Mouse (Mus musculus) stomach, postnatal 0 days (tissue): ENCODE measurements around the gene Mat2b. TPM values are rescaled to one million over a fixed set of nuclear protein-coding genes. Genes with fewer than 3 reads are reported as not detected.

ENCODE experiments used
- ATAC-seq: fragments of 200-750 bp; cut with Nextera tagmentation; 2 replicates; pipeline ENCODE4 v1.8.0; 2017; ENCODE audit not compliant: low FRiP score, low TSS enrichment
- DNase-seq: peaks from one replicate; pipeline ENCODE4 v3.0.0-alpha.2; 2016; ENCODE audit warnings: low spot score
- H3K27ac ChIP-seq: fragments of 300-500 bp; sonication (generic); replicated peaks from 2 replicates; pipeline ENCODE4 v1.5.1; 2014; ENCODE audit warnings: mild to moderate bottlenecking, control low read depth
- H3K27me3 ChIP-seq: fragments of 300-500 bp; sonication (generic); 2 replicates; pipeline ENCODE4 v1.6.1; 2014; ENCODE audit warnings: low read length; ENCODE audit not compliant: control insufficient read depth, insufficient read depth
- H3K36me3 ChIP-seq: fragments of 300-500 bp; sonication (generic); 2 replicates; pipeline ENCODE4 v1.6.1; 2014; ENCODE audit warnings: low read length, mixed read lengths; ENCODE audit not compliant: control insufficient read depth, insufficient read depth
- H3K4me1 ChIP-seq: fragments of 300-500 bp; sonication (generic); replicated peaks from 2 replicates; pipeline ENCODE4 v1.6.1; 2014; ENCODE audit warnings: antibody characterized with exemption; ENCODE audit not compliant: control insufficient read depth, insufficient read depth
- H3K4me2 ChIP-seq: fragments of 300-500 bp; sonication (generic); replicated peaks from 2 replicates; pipeline ENCODE4 v1.6.1; 2014; ENCODE audit warnings: low read depth, mild to moderate bottlenecking, control low read depth, moderate library complexity
- H3K4me3 ChIP-seq: fragments of 300-500 bp; sonication (generic); 2 replicates; pipeline ENCODE4 v1.5.1; 2014; ENCODE audit warnings: low read depth, low read length, control low read depth
- H3K9ac ChIP-seq: fragments of 300-500 bp; sonication (generic); 2 replicates; pipeline ENCODE4 v1.6.1; 2014; ENCODE audit warnings: mild to moderate bottlenecking, low read length, control low read depth, mixed read lengths
- H3K9me3 ChIP-seq: fragments of 300-500 bp; sonication (generic); 2 replicates; pipeline ENCODE4 v1.6.1; 2016; ENCODE audit warnings: low read length; ENCODE audit not compliant: control insufficient read depth
- CTCF ChIP-seq: IDR thresholded peaks from 2 replicates; pipeline ENCODE4 v1.5.1; 2016; ENCODE audit warnings: antibody characterized with exemption, low read depth, mild to moderate bottlenecking, moderate library complexity
- EP300 ChIP-seq: optimal IDR thresholded peaks from 2 replicates; pipeline ENCODE3; 2016; ENCODE audit warnings: antibody characterized with exemption
- WGBS: fragments of 180-500 bp; shearing (Covaris S2); extraction: QIAGEN DNeasy Blood & Tissue Kit; methylation state at CpG from one replicate; pipeline ENCODE4 v1.1.7; 2014; 5-methylcytosine and 5-hydroxymethylcytosine counted together
- polyA plus RNA-seq: library from polyadenylated mRNA; unstranded; fragments of >200 nt; fragmentation: Nextera tagmentation; extraction: Ambion mirVana; gene quantifications from 2 replicates; pipeline ENCODE4 v1.2.1, GENCODE M21; 2015

Mat2b gene
- polyA plus RNA-seq, 1 experiment from 2014 or later, result 87.4 TPM

DNA sequence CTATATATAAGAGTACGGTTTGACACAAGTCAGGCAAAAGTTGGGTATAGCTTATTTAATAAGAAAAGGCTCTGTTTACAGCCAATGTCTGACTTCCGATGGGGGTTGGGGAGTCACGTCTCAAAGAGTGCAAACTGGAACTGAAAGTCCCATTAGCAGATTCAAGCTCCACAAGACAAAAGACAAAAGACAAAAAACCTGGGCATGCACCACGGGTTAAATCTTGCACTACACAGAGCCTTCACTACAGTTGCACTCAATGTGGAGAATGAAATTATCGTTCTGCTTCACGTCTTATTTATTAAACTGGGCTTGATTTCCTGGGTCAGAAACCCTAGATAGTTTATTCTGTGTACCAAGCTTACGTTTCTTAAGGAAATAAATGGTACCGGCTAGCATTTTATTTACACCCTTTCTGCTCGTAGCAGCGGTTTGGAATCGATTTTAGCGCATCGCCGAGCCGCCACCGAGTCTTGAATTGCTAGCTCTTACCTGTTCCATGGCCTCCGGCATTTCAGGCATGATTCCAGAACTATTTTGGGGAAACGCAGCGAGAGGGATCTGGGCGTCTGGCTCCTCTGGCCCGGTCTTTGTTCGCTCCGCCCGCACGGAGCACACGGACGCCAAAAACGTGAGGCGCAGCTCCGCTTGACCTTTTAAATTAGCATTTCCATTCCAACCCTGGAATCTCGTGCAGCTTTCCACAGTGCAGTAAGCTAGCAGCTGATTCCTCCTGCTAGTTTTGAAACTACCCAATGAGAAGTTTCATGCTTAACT lies 504 bp downstream of the Mat2b start:
- H3K9ac ChIP-seq, result peak overlapping the region; percentile 67
- no peaks in the 10 kb centered on the region for H3K9me3 ChIP-seq
- peak; percentile 69 for DNase-seq
- H3K4me2 ChIP-seq, result peak overlapping the region; percentile 82
- H3K4me1 ChIP-seq, result 0 out of 2 replicates have a peak, but pooled peaks cover 5% of the 10 kb centered on the region
- peak overlapping the region; percentile 91 for H3K4me3 ChIP-seq
- ATAC-seq, result peak; percentile 27
- no peaks in the 10 kb centered on the region for H3K27me3 ChIP-seq
- no peaks in the 10 kb centered on the region for H3K36me3 ChIP-seq
- no peak for TF ChIP-seq CTCF
- no peak for TF ChIP-seq EP300
- H3K27ac ChIP-seq, result peak overlapping the region; percentile 98
- WGBS, result under 1% methylated on average over 31 of the region's 31 CpGs

DNA sequence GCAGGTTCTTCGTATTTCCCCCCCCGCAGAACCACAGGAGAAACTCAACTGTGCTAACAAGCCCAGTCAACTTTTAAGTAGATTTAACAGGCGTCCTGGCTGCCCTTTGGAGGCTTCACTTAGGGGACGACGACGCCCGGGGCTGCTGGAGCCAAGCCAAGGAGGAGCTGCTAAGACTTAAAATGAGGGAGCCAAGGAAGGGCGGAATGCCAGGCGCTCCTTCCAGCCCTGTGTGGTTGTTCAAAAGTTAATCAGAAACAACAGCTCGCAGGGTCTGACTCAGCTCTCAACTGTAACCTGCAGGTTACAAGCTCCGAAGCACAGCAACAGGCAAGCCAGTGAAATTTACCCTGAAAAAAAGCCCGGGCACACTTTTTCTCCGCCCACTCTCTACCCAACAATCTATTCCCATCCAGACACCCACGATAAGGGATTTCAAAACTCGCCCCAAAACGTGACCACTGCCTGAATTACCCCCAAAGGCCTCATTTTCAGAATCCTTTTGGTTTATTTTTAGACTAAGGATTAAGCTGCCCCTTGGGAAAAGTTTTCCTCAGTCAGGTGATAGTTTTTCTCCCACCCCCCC lies 1.5 kb downstream of the Mat2b start:
- TF ChIP-seq EP300 (no peak), CTCF (no peak)
- Histone ChIP-seq H3K9me3 (no peaks in the 10 kb centered on the region), H3K4me3 (peak overlapping the region; percentile 91), H3K9ac (peak overlapping the region; percentile 67), H3K27ac (peak overlapping the region; percentile 98), H3K27me3 (no peaks in the 10 kb centered on the region), H3K36me3 (no peaks in the 10 kb centered on the region), H3K4me1 (0 out of 2 replicates have a peak, but pooled peaks cover 5% of the 10 kb centered on the region), H3K4me2 (peak overlapping the region; percentile 82)
- ATAC-seq, result peak; percentile 70
- peak; percentile 76 for DNase-seq
- 0% methylated on average over 16 of the region's 16 CpGs for WGBS

DNA sequence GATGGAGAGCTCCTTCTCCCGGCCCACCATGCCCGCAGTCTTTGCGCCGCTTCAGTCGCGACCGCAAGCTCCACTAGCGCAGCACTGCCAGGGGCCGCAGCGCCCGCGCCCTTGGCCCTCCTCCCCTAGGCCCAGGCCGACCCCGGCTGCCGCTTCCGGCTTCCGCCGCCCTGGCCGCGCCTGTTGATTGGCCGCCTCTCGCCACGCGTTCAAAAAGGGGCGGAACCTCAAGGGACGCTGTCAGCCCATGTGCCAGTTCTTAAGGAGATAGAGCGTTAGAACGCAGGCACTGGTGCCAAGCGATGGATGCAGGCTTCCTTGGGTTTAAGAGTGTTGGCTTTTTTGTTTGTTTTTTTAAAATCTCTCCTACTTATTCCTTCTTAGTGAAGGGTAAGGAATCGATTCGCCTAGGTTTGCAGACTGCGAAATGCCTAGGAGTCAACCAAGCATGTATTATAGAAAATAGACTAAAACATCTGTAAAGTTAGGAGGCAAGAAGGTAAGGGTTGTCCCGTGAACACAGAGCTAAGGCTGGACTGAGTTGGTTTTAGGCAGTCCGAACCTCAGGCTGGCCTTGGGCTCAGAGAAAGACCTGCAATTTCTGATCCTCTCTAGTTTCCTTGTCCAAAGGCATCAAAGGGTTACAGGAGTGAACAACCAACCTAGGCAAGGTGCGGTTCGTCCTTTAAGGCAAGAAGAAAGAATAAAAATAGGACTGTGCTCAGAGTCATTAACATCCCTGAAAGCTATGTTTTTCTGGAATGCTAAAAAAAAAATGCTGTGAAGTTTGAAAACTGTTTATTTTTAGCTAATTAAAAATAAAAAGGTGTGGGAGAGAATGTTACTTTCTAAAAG lies 2.3 kb downstream of the Mat2b start:
- H3K4me3 ChIP-seq, result peak overlapping the region; percentile 91
- H3K4me2 ChIP-seq, result peak overlapping the region; percentile 82
- no peaks in the 10 kb centered on the region for H3K9me3 ChIP-seq
- no peaks in the 10 kb centered on the region for H3K36me3 ChIP-seq
- under 1% methylated on average over 33 of the region's 36 CpGs for WGBS
- no peaks in the 10 kb centered on the region for H3K27me3 ChIP-seq
- no peak for TF ChIP-seq CTCF
- TF ChIP-seq EP300, result peak; percentile 25
- peak; percentile 96 for DNase-seq
- peak overlapping the region; percentile 90 for H3K9ac ChIP-seq
- H3K27ac ChIP-seq, result peak overlapping the region; percentile 98
- peak; percentile 96 for ATAC-seq
- 0 out of 2 replicates have a peak, but pooled peaks cover 5% of the 10 kb centered on the region for H3K4me1 ChIP-seq

DNA sequence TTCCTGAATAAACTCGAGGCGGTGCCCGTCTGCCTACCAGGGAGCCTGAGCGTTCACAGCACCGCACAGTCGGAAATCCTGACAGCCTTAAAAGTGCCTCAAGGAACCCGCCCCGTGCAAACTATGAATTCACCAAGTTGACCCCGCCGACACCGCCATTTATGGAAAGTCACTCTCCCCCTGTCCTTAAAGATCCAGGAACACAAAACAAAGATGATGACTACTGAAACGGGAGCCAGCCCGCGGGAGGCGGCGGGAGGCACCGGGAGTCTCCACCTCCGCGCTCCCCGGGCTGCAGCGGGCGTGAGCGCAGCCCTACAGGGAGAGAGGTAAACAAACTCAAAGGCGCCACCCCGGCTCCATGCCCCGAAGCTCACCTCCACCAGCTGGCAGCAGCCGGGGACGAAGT lies 2.9 kb downstream of the Mat2b start:
- peak overlapping the region; percentile 90 for H3K9ac ChIP-seq
- no peaks in the 10 kb centered on the region for H3K27me3 ChIP-seq
- no peak for DNase-seq
- H3K4me1 ChIP-seq, result 0 out of 2 replicates have a peak, but pooled peaks cover 5% of the 10 kb centered on the region
- peak overlapping the region; percentile 91 for H3K4me3 ChIP-seq
- TF ChIP-seq CTCF (0 out of 2 replicates have a peak, but pooled peaks have one; percentile 14), EP300 (no peak)
- ATAC-seq, result peak; percentile 87
- H3K4me2 ChIP-seq, result peak overlapping the region; percentile 82
- 0% methylated on average over 23 of the region's 28 CpGs for WGBS
- peak overlapping the region; percentile 98 for H3K27ac ChIP-seq
- H3K9me3 ChIP-seq, result no peaks in the 10 kb centered on the region
- H3K36me3 ChIP-seq, result no peaks in the 10 kb centered on the region

DNA sequence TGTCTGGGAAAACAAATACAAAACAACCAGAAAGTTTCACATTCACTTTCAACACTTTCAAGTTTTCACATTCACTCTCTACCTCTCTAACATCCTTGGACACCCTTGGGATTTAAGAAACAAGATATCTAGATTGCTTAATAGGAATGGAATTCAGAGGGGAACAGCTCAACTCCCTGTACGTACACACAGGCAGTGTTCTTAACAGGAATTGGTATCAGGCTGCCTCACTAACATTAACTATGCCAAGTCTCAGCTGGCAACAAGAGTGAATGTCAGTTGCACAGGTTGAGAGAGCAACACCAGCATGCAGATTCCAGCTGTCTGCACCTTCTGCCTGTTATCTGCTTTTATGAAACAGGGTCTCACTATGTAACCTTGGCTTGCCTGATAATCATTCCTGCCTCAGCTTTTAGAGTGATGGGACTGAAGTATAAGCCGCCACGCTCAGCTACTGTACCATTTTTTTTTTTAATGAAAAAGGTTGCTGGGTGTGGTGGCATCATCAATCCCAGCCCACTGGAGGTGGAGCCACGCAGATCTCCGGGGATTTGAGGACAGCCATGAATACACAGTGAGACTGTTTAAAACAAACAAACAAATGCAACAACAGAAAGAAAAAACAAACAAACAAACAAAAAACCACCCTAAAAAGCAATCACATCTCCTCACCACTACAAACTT lies 4.4 kb downstream of the Mat2b start:
- no peak overlapping the region for H3K4me3 ChIP-seq
- TF ChIP-seq EP300 (no peak), CTCF (no peak)
- 0 out of 2 replicates have a peak, but pooled peaks cover 5% of the 10 kb centered on the region for H3K4me1 ChIP-seq
- H3K9me3 ChIP-seq, result no peaks in the 10 kb centered on the region
- H3K4me2 ChIP-seq, result peak overlapping the region; percentile 82; the same call in 1 of the 2 replicates
- DNase-seq (no peak), ATAC-seq (no peak)
- WGBS, result 25% methylated on average over 5 of the region's 5 CpGs
- H3K36me3 ChIP-seq, result no peaks in the 10 kb centered on the region
- no peaks in the 10 kb centered on the region for H3K27me3 ChIP-seq
- no peak overlapping the region for H3K9ac ChIP-seq
- no peak overlapping the region for H3K27ac ChIP-seq
